Mouse (Mus musculus) lung, postnatal 4 days (tissue): ENCODE measurements at regions not wholly inside any gene's neighbourhood (a gene's known extent, or its start where the extent isn't known, plus 50 kb on each side); places are given as distances from the start of the nearest gene placed in this dataset.

Source experiments
- DNase-seq, 2 experiments: peaks; one replicate each; pipeline ENCODE4 v3.0.0; 2021

- DNase-seq: no peak
These were observed 66.0 kb downstream of the Cops8 start for GRCm38 (mm10) chr1:90668787-90669186.

- DNase-seq: no peak
These were observed 66.5 kb downstream of the Cops8 start for GRCm38 (mm10) chr1:90669237-90669636.

- no peak for DNase-seq
These were observed 67.6 kb downstream of the Cops8 start for GRCm38 (mm10) chr1:90670346-90670745.

GRCm38 (mm10) chr1:90673751-90674150 is 71.0 kb downstream of the Cops8 start:
- DNase-seq: no peak

- DNase-seq: peak; percentile 58
These were observed 73.6 kb downstream of the Cops8 start for GRCm38 (mm10) chr1:90676192-90677006.

- DNase-seq: no peak
These were observed 74.4 kb downstream of the Cops8 start for GRCm38 (mm10) chr1:90677188-90677587.

- DNase-seq: no peak
These were observed 74.9 kb downstream of the Cops8 start for GRCm38 (mm10) chr1:90677651-90678201.

GRCm38 (mm10) chr1:90678416-90678815 is 75.6 kb downstream of the Cops8 start:
- no peak for DNase-seq

- no peak for DNase-seq
These were observed 85.3 kb downstream of the Cops8 start for GRCm38 (mm10) chr1:90688086-90688485.

GRCm38 (mm10) chr1:90690591-90691116 is 87.9 kb downstream of the Cops8 start:
- peak; percentile 53 to 83 for DNase-seq

GRCm38 (mm10) chr1:90691157-90691594 is 88.4 kb downstream of the Cops8 start:
- peak; percentile 59 to 89 for DNase-seq

- DNase-seq: no peak
These were observed 90.1 kb downstream of the Cops8 start for GRCm38 (mm10) chr1:90692851-90693250.

GRCm38 (mm10) chr1:90694761-90695160 is 92.0 kb downstream of the Cops8 start:
- no peak for DNase-seq

- DNase-seq: no peak
These were observed 92.5 kb downstream of the Cops8 start for GRCm38 (mm10) chr1:90695166-90695749.

- DNase-seq: no peak
These were observed 93.2 kb downstream of the Cops8 start for GRCm38 (mm10) chr1:90696000-90696399.

GRCm38 (mm10) chr1:90697056-90697596 is 94.3 kb downstream of the Cops8 start:
- DNase-seq: no peak

- DNase-seq: no peak
These were observed 95.8 kb downstream of the Cops8 start for GRCm38 (mm10) chr1:90698618-90699017.

- no peak for DNase-seq
These were observed 99.0 kb downstream of the Cops8 start for GRCm38 (mm10) chr1:90701756-90702155.

- no peak for DNase-seq
These were observed 103.6 kb downstream of the Cops8 start for GRCm38 (mm10) chr1:90706391-90706790.

GRCm38 (mm10) chr1:90709761-90710160 is 107.0 kb downstream of the Cops8 start:
- no peak for DNase-seq

- DNase-seq: no peak
These were observed 107.8 kb downstream of the Cops8 start for GRCm38 (mm10) chr1:90710566-90710965.

GRCm38 (mm10) chr1:90711103-90711502 is 108.3 kb downstream of the Cops8 start:
- no peak for DNase-seq
